Mouse (Mus musculus) cerebellum, adult 8-10 months (tissue): ENCODE measurements around the gene 6030468B19Rik.

Source experiments
- DNase-seq: peaks from one replicate; pipeline ENCODE4 v3.0.0; 2022

The 6030468B19Rik gene

GRCm38 (mm10) chr11:117797511-117798159 is at the start of gene 6030468B19Rik:
Gene 6030468B19Rik (plus strand): TSS chr11:117797660.
- no peak for DNase-seq

GRCm38 (mm10) chr11:117748628-117749027 is 48.8 kb upstream of the 6030468B19Rik start:
- no peak for DNase-seq

GRCm38 (mm10) chr11:117749414-117749813 is 48.0 kb upstream of the 6030468B19Rik start:
- DNase-seq = no peak

- no peak for DNase-seq
These were observed 45.9 kb upstream of the 6030468B19Rik start for GRCm38 (mm10) chr11:117751544-117751943.

DNA sequence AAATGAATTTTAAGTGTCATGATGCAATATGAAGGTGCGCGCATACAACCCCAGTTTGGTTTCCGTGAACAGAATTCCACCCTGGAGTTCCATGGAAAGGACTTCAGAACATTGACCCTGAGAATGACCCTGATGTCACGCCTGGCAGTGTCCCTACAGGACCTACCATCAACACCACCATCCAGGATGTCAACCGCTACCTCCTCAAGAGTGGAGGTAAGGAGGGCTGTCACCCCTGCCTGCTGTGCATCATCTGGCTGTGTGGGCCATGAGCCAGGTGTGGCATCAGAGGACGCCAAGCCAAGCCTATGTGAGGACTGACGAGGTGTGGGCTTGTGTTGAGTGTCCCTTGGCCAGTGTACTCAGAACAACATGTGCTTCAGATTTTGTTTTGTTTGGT is 41.6 kb upstream of the 6030468B19Rik start:
- DNase-seq = no peak

GRCm38 (mm10) chr11:117759267-117759666 is 38.2 kb upstream of the 6030468B19Rik start:
- DNase-seq = peak; percentile 47

- no peak for DNase-seq
These were observed 36.9 kb upstream of the 6030468B19Rik start for GRCm38 (mm10) chr11:117760374-117761119.

DNA sequence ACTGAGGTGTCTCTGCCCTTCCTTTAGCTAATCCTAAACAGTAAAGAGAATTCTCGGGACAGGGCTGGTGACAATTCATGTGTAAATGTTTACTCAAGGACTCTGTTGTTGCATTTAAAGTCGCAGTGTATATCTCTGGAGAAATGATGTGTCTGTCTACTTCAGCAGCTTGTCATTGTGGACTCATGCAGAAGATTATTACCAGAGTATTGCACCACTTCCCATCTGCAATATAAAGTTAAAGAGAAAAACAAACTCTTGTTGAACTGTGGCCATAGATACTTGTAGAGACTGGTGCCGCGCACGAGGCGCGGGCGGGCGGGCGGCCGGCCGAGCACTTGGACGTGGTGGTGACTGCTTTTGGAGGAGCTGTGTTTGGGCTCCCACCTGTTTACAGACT is 35.7 kb upstream of the 6030468B19Rik start:
- DNase-seq = no peak

GRCm38 (mm10) chr11:117762246-117762645 is 35.2 kb upstream of the 6030468B19Rik start:
- no peak for DNase-seq

DNA sequence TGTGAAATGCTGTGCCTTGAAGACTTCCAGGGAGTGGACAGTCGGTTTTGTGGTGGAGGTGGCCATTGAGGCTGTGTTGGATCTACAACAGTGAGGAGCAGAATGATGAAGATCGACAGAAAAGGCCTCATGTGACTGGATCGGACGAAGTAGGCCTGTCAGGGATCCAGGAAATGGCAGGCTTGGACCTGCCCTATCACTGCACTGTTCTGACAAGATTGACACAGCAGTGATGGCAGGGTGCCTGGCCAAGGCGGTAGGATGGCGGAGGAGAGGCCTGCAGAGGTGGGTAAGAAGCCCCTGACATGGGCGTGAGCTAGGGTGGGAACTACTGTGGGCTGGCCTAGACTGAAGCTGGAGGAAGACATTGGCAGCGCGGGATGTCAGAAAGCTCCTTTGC is 33.1 kb upstream of the 6030468B19Rik start:
- DNase-seq = no peak

DNA sequence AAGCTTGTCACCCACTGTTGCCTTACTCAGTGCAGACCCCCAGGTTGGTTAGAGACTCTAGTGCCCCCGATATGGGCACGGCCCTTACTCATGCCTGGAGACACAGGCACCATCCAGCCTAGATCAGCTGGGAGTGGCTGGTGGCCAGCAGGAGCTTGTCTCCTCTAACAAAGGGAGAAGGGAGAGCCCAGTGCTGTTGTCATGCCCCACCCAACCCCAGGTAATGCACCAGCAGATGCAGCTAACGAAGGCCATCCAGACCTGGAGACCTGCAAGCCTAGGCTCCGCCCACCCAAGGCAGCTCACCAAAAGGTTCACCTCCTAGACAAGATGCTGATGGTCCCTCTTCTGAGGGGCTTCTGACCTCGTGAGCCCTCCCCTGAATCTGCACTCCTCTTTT is 32.1 kb upstream of the 6030468B19Rik start:
- no peak for DNase-seq

DNA sequence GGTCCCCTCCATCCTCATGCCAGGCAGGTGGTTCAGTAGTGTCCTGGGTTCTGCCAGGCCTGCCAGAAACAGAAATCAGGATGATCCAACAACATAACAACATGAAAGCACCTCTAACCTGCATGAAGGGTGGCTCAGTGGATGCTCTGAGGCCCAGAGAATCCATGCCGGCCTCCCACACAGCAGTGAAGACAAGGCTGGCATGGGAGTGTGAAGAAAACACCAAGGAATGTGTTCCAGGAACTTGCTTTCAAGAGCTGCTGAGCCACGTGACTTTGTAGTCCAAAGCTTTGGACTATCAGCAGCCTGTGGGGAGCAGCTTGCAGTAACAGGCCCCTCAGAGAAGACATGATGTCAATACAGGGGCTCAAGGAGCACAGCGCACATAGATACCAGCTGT is 31.2 kb upstream of the 6030468B19Rik start:
- no peak for DNase-seq

- no peak for DNase-seq
These were observed 28.5 kb upstream of the 6030468B19Rik start for GRCm38 (mm10) chr11:117768725-117769682.

- DNase-seq = no peak
These were observed 27.8 kb upstream of the 6030468B19Rik start for GRCm38 (mm10) chr11:117769683-117770047.

DNA sequence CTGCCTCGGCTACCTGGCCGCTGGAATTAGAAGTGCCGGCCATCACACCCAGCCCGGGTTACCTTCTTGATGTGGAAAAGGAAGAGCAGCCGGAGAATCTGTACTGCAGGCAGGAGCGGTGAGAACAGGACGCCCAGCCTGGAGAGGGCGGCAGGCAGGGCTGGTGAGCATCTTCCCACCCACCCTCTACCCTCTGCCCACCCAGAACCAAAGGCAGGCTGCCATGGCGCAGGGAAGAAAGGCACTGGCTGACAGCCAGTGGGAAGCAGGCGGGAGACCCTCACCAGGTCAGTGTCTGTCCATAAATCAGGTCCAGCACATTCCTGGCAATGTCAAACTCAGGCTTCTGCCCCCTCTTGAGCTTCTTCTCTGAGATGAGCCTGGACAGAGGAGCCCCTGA is 27.1 kb upstream of the 6030468B19Rik start:
- no peak for DNase-seq

DNA sequence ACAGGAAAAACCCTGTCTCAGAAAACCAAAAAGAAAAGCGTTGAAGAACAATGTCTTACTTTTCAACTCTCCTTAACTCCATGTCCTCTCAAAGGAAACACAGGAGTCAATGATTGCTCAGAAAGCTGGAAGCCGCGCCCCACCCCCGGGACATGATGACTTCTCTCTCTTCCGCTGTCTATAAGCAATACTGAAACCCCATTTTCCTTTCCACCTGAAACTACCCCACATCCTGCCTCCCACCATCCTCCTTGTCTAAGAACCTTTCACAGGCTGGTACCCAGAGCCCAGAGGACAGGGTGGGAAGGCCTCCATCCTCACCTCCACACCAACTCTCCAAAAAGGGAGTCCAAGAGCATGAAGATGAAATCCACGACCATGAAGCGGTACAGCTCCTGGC is 25.1 kb upstream of the 6030468B19Rik start:
- no peak for DNase-seq

GRCm38 (mm10) chr11:117774925-117775324 is 22.5 kb upstream of the 6030468B19Rik start:
- no peak for DNase-seq

- no peak for DNase-seq
These were observed 21.9 kb upstream of the 6030468B19Rik start for GRCm38 (mm10) chr11:117775540-117775939.

GRCm38 (mm10) chr11:117776085-117776792 is 21.2 kb upstream of the 6030468B19Rik start:
- no peak for DNase-seq

GRCm38 (mm10) chr11:117777111-117777510 is 20.3 kb upstream of the 6030468B19Rik start:
- DNase-seq = no peak

DNA sequence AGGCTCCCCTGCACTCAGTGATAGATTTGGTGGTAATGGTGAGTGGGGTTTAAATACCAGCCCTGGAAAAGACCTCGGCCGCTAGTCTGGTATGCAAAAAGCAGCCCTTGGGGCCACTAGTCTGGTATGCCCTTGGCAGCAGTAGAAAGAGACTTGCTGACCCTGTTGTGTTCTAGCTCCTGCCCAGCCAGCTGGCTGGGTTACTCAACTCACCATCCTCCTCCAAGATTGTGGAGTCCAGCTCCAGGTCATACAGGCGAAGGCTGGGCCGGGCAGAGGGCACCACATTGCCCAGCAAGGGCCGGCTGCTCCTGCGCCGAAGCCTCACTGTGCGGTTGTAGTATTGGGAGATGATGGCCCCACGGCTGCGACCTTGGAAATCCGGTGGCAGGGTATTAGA is 19.4 kb upstream of the 6030468B19Rik start:
- DNase-seq = no peak

GRCm38 (mm10) chr11:117778851-117779433 is 18.5 kb upstream of the 6030468B19Rik start:
- DNase-seq = no peak
